7 mouse cellular contexts compared by ENCODE assay signal in genomic region chr8:20593841-20594240, GRCm38 (mm10).
DNase-seq lines count a peak whose midpoint lies in the region.

No protein-coding gene starts in this region.

- DNase-seq in cerebellum, adult 11 months = peak; percentile 47
- peak; percentile 57 to 68 for DNase-seq in frontal cortex, postnatal 14 days (ENCODE audit: low spot score in 2 of 2)
- DNase-seq in heart, adult 9 months (ENCODE audit: low spot score in 2 of 2) = peak; percentile 65 to 69
- peak; percentile 65 for DNase-seq in layer of hippocampus, adult 11-12 months (ENCODE audit: low spot score)
- peak; percentile 40 to 65 for DNase-seq in lung, adult 18-20 months
- peak; percentile 45 for DNase-seq in right cerebral cortex, postnatal 25 days
- peak; percentile 43 for DNase-seq in thymus, postnatal 25 days

Comparison
In these comparisons a context has a peak if more than half of its experiments do, and no peak if none do; other contexts are left out.
1. Peak in every context shown above with its lines: DNase-seq.